Mouse (Mus musculus) adrenal gland, adult (tissue): Measurements from ENCODE around the gene Esrra.

Experiments used
- DNase-seq, 2 experiments: peaks; one replicate each; pipeline ENCODE4 v3.0.0; 2022 to 2023; ENCODE audit warnings: low spot score in 1 of 2; ENCODE audit not compliant: inconsistent age in 2 of 2

Gene Esrra

DNA sequence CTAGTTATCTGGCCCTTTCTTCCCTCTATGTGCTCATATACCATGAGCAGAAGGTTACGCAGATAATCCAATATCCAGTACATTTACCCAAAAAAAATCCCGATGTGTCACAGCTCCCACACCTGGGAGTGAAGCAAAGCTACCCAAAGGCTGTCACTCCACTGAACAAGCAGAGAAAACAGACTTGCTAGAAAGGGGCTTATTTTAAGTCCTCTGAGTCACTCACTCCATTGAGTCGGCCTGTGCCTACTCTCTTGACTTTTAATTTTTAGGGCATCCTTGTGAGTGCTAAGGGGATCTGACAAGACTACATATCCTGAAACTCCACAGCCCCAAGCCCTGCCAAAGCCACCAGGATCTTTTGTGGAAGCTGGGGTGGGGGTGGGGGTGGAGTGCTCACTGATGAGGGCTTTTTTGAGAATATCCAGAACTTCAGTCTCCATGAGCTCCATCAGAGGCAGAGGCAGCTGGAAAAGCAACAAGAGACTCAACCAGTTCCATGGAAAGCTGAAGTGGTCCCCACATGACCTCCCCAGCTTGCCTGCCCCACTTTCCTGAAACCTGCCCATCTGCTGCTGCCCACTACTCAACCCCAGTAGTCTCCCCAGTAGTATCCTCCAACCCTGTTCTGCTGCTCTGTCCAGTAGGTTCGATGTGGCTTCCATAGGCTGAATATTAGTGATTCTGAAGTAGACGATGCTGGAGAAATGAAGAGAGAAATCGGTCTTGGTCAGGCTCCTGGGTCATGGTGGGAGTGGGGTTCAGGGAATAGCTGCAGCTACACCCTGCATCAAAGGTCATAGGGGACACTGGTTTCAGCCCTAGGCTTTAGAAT is 1.5 kb upstream of the Esrra start:
- DNase-seq: no peak

DNA sequence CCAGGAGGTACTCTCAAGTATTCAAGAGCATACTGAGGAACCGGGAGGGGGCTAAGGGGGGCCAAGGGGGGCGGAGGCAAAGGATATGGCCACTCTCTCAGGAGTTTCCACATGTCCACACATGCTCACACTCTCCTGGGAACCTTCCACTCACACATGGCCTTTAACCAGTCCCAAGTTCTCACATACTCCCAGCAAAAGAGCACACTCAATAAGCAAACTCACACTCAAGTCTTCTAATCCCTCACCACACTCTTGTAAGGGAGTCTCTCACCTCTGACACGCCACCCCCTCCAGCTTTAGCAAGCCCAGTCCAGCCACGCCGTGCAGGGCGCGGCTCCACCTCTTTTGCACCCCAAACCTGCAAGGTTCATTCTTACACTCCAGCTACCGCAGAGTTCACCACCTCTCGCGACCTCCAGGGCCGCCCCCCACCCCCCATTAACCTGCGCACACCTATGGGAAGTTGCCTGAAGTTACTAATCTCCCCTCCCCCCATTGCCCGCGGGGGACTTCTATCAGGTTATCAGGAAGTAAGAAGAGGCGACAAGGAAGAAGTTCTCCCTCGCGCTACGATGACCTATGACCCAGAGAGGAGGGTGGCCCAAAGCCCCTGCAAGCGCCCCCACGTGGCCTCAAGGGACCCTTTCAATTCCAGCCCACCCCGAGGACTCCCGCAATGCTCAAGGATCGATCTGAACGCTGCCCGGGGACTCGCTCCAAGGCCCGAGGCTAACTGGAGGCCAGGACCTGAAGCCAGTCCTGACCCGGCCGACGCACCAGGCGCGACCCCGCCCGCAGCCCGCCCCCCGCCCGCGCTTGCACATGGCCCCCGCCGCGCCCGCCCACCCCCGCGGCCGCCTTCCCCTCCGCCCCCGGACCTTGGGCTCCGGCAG is 624 bp downstream of the Esrra start:
- DNase-seq: peak; percentile 77 to 88

GRCm38 (mm10) chr19:6919876-6920740 is 1.5 kb downstream of the Esrra start:
- peak; percentile 65 to 86 for DNase-seq

GRCm38 (mm10) chr19:6919431-6919830 is 2.2 kb downstream of the Esrra start:
- DNase-seq: peak in 1 of 2 experiments; percentile 62

GRCm38 (mm10) chr19:6918321-6918720 is 3.3 kb downstream of the Esrra start:
- DNase-seq: peak in 1 of 2 experiments; percentile 28

DNA sequence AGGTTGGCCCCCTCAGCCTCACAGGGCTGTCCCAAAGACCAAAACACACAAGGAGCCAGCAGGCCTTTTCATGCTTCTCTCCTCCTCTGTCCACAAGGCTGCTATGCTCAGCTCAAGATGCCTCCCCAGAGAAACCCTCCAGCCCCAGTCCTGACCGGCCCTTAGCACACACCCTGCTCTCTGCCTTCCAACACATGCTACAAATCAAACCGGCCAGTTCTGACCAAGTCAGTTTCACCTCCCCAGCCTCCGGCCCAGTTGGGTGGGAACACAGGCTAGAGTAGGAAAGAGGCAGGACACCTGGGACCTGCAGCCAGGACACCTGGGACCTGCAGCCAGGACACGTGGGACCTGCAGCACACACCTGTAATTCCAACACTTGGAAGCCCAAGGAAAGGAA is 5.1 kb downstream of the Esrra start:
- DNase-seq: peak in 1 of 2 experiments; percentile 31

DNA sequence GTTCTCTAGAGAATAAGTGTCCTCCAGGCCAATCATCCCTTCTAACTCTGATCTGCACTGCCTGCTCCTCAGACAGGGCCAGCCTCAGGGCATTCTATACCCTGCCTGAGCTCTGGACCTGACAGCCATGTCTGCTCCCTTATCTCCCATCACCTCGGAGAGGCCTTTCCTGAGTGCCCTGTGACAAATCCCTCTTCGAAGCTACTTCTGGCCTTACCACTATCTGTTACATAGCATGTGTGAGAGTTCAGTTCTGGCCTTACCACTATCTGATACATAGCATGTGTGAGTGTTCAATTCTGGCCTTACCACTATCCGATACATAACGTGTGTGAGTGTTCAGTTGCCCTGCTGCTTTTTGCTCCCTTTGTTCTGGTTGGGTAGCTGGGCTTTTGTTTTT is 6.3 kb downstream of the Esrra start:
- DNase-seq: peak in 1 of 2 experiments; percentile 21

DNA sequence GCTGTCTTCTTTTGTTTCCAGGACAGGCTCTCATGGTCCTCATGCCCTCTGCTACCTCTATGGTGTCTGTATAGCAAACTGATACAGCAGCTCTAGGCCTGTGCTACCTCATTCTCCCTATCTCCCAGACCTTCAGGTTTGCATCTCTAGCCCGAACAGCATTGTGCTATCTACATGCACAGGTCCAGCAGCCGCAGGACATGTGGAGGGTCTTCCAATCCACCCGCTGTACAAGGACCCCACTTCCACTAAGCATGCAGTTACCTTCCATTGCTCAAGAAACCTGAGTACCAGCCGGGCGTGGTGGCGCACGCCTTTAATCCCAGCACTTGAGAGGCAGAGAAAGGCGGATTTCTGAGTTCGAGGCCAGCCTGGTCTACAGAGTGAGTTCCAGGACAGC is 7.1 kb downstream of the Esrra start:
- no peak for DNase-seq

DNA sequence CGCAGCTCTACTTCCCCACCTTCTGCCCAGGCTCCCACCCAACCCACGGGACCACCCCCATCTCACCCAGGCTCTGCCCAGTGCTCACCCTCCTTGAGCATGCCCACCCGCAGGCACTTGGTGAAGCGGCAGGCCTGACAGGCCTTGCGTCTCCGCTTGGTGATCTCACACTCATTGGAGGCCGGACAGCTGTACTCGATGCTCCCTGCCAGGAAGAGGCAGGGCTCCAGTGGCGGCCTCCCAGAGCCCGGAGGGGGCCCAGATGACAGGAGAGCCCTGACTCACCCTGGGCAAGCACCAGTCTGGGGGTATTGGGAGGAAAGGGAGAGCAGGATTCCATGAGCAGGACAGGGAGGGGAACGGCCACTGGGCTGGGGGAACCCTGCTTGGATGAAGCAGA is 7.6 kb downstream of the Esrra start:
- peak in 1 of 2 experiments; percentile 36 for DNase-seq

DNA sequence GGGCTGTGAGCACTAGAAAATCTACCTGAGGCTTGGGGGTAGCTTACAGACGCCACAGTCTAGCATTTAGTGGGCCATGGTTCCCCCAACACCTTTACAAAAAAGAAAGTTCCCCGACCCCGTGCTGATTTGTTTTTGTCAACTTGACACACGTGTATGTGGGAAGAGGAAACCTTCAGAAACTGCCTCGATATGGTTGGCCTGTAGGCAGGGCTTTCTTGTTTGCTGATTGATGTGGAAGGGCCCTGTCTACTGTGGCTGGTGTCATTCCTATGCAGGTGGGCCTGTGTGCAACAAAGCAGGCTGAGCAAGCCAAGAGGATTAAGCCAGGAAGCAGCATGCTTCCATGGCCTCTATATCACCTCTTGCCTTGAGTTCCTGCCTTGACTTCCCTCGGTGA is 8.6 kb downstream of the Esrra start:
- DNase-seq: peak; percentile 4 to 32

DNA sequence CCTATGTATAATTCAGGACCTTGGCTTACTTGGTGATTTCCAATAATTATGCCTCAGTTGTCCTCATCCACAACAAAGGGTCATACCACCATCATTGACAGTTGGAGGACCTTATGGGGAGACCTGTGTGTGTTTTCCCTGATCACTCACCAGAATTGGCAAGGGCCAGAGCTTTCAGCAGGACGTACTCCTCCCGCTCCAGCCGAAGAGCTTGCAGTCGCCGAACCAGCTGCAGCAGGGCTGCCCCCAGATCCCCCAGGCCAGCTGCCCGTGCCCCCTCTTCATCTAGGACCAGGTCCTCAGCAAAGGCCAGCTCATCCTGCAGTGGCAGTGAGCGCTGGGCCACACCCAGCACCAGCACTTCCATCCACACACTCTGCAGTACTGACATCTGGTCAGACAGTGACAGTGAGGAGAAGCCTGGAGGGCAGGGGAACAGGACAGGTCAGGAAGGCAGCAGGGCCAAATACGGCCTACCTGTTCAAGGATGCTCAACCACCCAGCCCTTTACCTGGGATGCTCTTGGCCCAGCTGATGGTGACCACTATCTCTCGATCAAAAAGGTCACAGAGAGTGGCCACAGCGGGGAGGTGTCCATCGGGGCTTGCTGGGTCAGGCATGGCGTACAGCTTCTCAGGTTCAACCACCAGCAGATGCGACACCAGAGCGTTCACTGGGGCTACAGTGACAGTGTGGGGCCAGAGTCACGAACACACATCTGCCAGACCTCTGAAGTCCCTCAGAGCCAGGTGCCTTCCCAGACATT is 9.2 kb downstream of the Esrra start:
- peak; percentile 19 to 46 for DNase-seq

DNA sequence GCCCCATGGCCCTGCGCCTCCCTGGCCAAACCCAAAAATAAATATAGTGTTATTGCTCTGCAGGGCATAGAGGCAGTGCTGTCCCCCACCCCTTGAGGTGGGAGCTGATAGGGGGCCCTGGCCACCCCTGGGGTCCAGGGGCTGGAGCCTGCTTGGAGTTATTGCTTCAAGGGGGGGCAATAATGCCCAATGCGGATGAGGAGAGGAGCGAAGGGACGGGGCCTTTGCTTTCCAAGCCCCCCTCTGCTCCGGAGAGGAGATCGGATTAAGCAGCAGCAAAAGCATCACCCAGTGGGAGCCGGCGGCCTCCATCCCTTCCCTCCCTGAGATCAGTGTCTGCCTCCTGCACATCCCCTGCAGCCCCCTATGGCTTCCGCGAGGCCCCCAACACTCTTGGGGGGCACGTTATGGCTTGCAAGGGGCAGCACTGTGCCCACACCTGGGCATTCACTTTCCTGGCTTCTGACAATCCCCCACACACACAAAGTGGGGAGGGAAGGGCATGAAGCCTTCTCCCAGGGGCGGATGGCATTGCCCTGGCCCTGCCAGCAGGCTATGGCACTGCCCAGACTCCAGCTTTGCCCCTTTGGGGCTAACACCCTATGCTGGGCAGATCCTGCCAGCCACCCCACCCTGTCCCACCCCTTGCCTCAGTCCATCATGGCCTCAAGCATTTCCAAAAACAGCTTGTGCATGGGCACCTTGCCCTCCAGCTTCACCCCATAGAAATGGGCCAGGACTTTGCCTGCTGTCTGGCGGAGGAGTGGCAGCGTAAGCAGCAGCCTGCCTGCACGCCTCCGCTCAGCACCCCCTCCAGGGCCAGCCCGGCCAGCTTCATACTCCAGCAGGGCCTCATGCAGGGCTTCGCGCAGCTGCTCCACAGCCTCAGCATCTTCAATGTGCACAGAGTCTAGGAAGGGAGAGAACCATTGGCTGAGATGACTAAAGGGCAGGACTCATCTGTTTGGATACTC is 10.2 kb downstream of the Esrra start:
- peak; percentile 38 to 52 for DNase-seq

DNA sequence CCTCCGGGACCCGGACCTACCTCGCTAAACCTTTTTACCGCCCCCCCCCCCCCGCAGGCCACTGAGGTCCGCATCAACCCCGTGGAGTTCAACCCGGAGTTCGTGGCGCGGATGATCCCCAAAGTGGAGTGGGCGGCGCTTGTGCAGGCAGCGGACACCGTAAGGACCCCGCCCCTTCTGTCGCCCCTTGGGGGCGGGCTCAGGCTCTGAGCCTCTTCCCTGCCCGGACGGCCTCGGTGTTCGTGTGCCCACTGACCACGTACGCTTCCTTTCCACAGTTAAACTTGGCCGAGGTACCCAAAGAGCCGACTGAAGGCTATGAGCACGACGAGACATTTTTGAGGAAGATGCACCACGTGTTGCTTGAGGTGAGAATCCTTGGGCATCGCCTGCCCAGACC is 11.3 kb downstream of the Esrra start:
- DNase-seq: peak in 1 of 2 experiments; percentile 77

GRCm38 (mm10) chr19:6909507-6910289 is 11.9 kb downstream of the Esrra start, which contains the start of the genes Trmt112 and Prdx5:
Trmt112 (plus strand) TSS chr19:6909698.
Prdx5 (minus strand) TSS chr19:6910106.
- peak; percentile 93 to 96 for DNase-seq

DNA sequence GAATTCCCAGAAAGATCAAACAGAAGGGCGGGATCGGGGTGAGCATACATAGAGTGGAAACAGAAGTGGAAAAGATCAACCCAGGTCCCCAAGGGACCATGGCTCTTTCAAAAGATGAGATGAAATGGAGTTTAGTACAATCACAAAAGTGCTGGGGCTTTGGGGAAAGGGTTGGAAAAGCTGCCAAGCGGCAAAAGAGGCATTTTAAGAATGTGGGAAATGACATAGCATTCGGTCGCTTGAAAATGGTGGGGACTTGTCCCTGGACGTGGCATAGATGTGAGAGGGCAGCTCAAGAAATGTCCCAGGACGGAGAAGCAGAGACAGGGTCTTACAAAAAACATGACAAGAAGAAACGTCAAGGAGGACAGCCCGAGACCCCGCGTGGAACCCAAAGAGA is 12.6 kb downstream of the Esrra start:
- DNase-seq: no peak

- DNase-seq: peak in 1 of 2 experiments; percentile 53
Observed at GRCm38 (mm10) chr19:6907811-6908540, 13.6 kb downstream of the Esrra start.

DNA sequence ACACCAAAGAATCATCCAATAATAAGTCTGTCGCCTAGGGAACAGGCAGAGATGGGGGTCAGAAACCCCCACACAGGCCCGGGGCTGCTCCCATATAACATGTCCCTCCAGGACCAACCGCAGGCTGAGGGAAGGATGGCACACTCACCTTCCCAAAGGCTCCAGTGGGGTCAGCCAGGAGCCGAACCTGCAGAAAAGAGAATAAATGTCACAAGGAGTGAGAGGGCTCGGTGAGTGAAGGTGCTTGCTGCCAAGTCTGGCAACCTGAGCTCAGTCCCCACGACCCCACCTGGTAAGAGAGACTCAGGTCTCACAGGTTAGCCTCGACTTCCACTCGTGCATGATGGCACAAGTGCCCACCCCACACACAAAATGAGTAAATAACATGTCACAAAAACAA is 14.5 kb downstream of the Esrra start:
- DNase-seq: peak in 1 of 2 experiments; percentile 41
